8 mouse cellular contexts compared by ENCODE assay signal in the genomic region with DNA sequence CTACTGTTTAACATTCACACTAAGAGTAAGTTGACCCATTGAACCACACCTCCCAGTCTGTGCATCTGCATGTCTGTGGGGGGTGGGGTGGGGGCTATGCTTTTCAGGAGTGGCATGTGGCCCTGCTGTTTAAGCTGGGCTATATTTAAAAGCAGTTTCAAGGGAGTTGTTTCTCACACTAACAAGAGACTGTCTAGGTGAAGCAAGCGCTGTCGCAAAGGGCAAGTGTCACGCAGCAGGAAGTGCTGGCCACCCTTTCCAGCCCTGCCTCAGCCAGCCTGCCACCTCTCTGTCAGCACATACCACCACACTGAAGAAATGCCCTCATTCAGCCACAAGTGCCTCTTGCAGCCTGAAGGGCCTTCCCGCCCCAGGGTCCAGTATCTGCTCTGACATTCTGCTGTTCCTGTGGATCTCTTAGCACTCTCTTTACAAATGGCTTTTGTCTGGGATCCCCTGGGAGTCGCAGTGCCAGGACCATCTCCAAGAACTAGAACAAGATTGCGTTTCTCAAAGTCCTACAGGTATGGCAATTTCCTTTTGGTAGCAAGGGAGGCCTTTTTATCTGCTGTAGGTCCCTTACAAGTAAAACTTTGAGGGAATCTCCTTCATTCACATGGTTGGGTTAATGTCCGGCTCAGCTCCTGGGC.
DNase-seq lines count a peak whose midpoint lies in the region; ATAC-seq and TF ChIP-seq lines count a peak whose summit lies in the region.

No protein-coding gene starts in this region.

- peak; percentile 61 for DNase-seq in adrenal gland, postnatal 10 days
- no peak for DNase-seq in adrenal gland, adult 8-10 months
- DNase-seq in embryo, embryonic 10 days (ENCODE audit: low spot score): peak; percentile 72
- no peak for DNase-seq in hindbrain, postnatal 0 days (ENCODE audit: low spot score)
- DNase-seq in lung, postnatal 14 days: peak; percentile 59
- DNase-seq in yolk sac, embryonic 10.5 days (ENCODE audit: low spot score): no peak
- no peak for DNase-seq in right cerebral cortex, adult 18-20 months
- DNase-seq in cerebellum, adult 11 months: no peak

- H3K27me3 ChIP-seq in hindbrain, postnatal 0 days (ENCODE audit: insufficient read depth, low read length): no peaks in the 10 kb centered on the region

- 20% methylated on average over 7 of the region's 7 CpGs for WGBS in hindbrain, postnatal 0 days

- H3K4me3 ChIP-seq in hindbrain, postnatal 0 days (ENCODE audit: low read length): no peak overlapping the region

- H3K9ac ChIP-seq in hindbrain, postnatal 0 days (replicated peaks; ENCODE audit: low read length): no peak overlapping the region

- no peaks in the 10 kb centered on the region for H3K4me1 ChIP-seq in hindbrain, postnatal 0 days (ENCODE audit: insufficient read depth, low read length)

- no peaks in the 10 kb centered on the region for H3K36me3 ChIP-seq in hindbrain, postnatal 0 days (ENCODE audit: insufficient read depth, low read length)

- H3K9me3 ChIP-seq in hindbrain, postnatal 0 days (ENCODE audit: low read length): no peaks in the 10 kb centered on the region

- ATAC-seq in hindbrain, postnatal 0 days: peak; percentile 29; the same call in 1 of the 2 replicates

- no peak overlapping the region for H3K27ac ChIP-seq in hindbrain, postnatal 0 days

- no peak for TF ChIP-seq CTCF in hindbrain, postnatal 0 days (IDR thresholded peaks at IDR 0.05; ENCODE audit: low read depth)

- no peak overlapping the region for H3K4me2 ChIP-seq in hindbrain, postnatal 0 days (ENCODE audit: low read depth, low read length)

Comparison
In these comparisons a context has a peak if more than half of its experiments do, and no peak if none do; other contexts are left out.
1. DNase-seq: peak in adrenal gland, postnatal 10 days (single experiment), embryo, embryonic 10 days (single experiment) and lung, postnatal 14 days (single experiment); none in adrenal gland, adult 8-10 months (single experiment), hindbrain, postnatal 0 days (single experiment), yolk sac, embryonic 10.5 days (single experiment), right cerebral cortex, adult 18-20 months (single experiment) and cerebellum, adult 11 months (single experiment).